Mouse (Mus musculus): ENCODE results near the gene Smim14.

GRCm38 (mm10) chr5:65429441-65429840 lies 107.5 kb downstream of the Smim14 start:
- TF ChIP-seq POLR2A (IDR thresholded peaks at IDR 0.05; ENCODE audit: low read depth, low read length) = no peak
- no peak for TF ChIP-seq CTCF (IDR thresholded peaks at IDR 0.05; ENCODE audit: extremely low read depth, insufficient read depth, insufficient read length, insufficient replicate concordance)

All from spleen, adult 2 months (tissue).